Mouse (Mus musculus) intestine, postnatal 0 days (tissue): ENCODE results near the gene Il22ra1. TPM values are rescaled to one million over a fixed set of nuclear protein-coding genes. Genes with fewer than 3 reads are reported as not detected.

ENCODE experiments used
- ATAC-seq: fragments of 200-750 bp; cut with Nextera tagmentation; 2 replicates; pipeline ENCODE4 v1.8.0; 2017; ENCODE audit warnings: mild to moderate bottlenecking, moderate TSS enrichment, moderate library complexity
- H3K27ac ChIP-seq: fragments of 300-500 bp; sonication (generic); 2 replicates; pipeline ENCODE4 v1.5.1; 2014; ENCODE audit warnings: mild to moderate bottlenecking, low read depth, low read length, moderate library complexity
- H3K27me3 ChIP-seq: fragments of 300-500 bp; sonication (generic); replicated peaks from 2 replicates; pipeline ENCODE4 v1.6.1; 2014; ENCODE audit warnings: low read length, mixed read lengths; ENCODE audit not compliant: control insufficient read depth, insufficient read depth
- H3K36me3 ChIP-seq: fragments of 300-500 bp; sonication (generic); 2 replicates; pipeline ENCODE4 v1.6.1; 2014; ENCODE audit warnings: mild to moderate bottlenecking, moderate library complexity; ENCODE audit not compliant: control insufficient read depth, insufficient read depth
- H3K4me1 ChIP-seq: fragments of 300-500 bp; sonication (generic); replicated peaks from 2 replicates; pipeline ENCODE4 v1.6.1; 2014; ENCODE audit warnings: antibody characterized with exemption, low read length, mixed read lengths; ENCODE audit not compliant: control insufficient read depth, insufficient read depth
- H3K4me2 ChIP-seq: fragments of 300-500 bp; sonication (generic); replicated peaks from 2 replicates; pipeline ENCODE4 v1.6.1; 2014; ENCODE audit warnings: low read depth, mild to moderate bottlenecking, moderate library complexity
- H3K4me3 ChIP-seq: fragments of 300-500 bp; sonication (generic); 2 replicates; pipeline ENCODE4 v1.5.1; 2014; ENCODE audit warnings: low read depth, low read length
- H3K9ac ChIP-seq: fragments of 300-500 bp; sonication (generic); 2 replicates; pipeline ENCODE4 v1.6.1; 2014; ENCODE audit warnings: mild to moderate bottlenecking, low read depth, low read length
- H3K9me3 ChIP-seq: fragments of 300-500 bp; sonication (generic); 2 replicates; pipeline ENCODE4 v1.6.1; 2016; ENCODE audit warnings: mixed run types; ENCODE audit not compliant: control insufficient read depth
- CTCF ChIP-seq: sonication (generic); IDR thresholded peaks from 2 replicates; pipeline ENCODE4 v1.5.1; 2016; ENCODE audit warnings: low read depth, mild to moderate bottlenecking, control low read depth, antibody characterized with exemption, moderate library complexity
- WGBS: fragments of 180-500 bp; shearing (Covaris S2); extraction: QIAGEN DNeasy Blood & Tissue Kit; methylation state at CpG from one replicate; pipeline ENCODE4 v1.1.7; 2014; 5-methylcytosine and 5-hydroxymethylcytosine counted together
- polyA plus RNA-seq: library from polyadenylated mRNA; unstranded; fragments of >200 nt; fragmentation: Nextera tagmentation; extraction: Ambion mirVana; gene quantifications from 2 replicates; pipeline ENCODE4 v1.2.1, GENCODE M21; 2015

The Il22ra1 gene
- polyA plus RNA-seq, 1 experiment from 2014 or later = 7.7 TPM

GRCm38 (mm10) chr4:135722540-135723290, 5.3 kb upstream of the Il22ra1 start:
- H3K27ac ChIP-seq = no peak overlapping the region
- H3K27me3 ChIP-seq = no peaks in the 10 kb centered on the region
- H3K4me2 ChIP-seq = no peak overlapping the region
- TF ChIP-seq CTCF = peak; percentile 44
- H3K4me1 ChIP-seq = no peaks in the 10 kb centered on the region; the same call in 1 of the 2 replicates
- no peak overlapping the region for H3K4me3 ChIP-seq
- no peaks in the 10 kb centered on the region for H3K36me3 ChIP-seq
- no peak overlapping the region for H3K9ac ChIP-seq
- no peak for ATAC-seq
- 70% methylated on average over 17 of the region's 17 CpGs for WGBS
- H3K9me3 ChIP-seq = no peaks in the 10 kb centered on the region; the same call in 1 of the 2 replicates

GRCm38 (mm10) chr4:135726416-135726815, 1.6 kb upstream of the Il22ra1 start:
- Histone ChIP-seq H3K9ac (no peak overlapping the region), H3K36me3 (no peaks in the 10 kb centered on the region), H3K4me1 (no peaks in the 10 kb centered on the region; the same call in 1 of the 2 replicates), H3K4me2 (peak overlapping the region; percentile 74; the same call in 1 of the 2 replicates), H3K4me3 (no peak overlapping the region), H3K27me3 (no peaks in the 10 kb centered on the region), H3K9me3 (no peaks in the 10 kb centered on the region; the same call in 1 of the 2 replicates), H3K27ac (no peak overlapping the region)
- ATAC-seq = no peak
- 0 out of 2 replicates have a peak, but pooled peaks have one; percentile 9 for TF ChIP-seq CTCF
- 53% methylated on average over 11 of the region's 11 CpGs for WGBS

- Histone ChIP-seq H3K4me1 (no peaks in the 10 kb centered on the region; the same call in 1 of the 2 replicates), H3K9ac (peak overlapping the region; percentile 45), H3K4me2 (peak overlapping the region; percentile 74), H3K4me3 (peak overlapping the region; percentile 58), H3K27me3 (no peaks in the 10 kb centered on the region), H3K9me3 (no peaks in the 10 kb centered on the region), H3K27ac (peak overlapping the region; percentile 54; the same call in 1 of the 2 replicates), H3K36me3 (peaks cover 28% of the 10 kb centered on the region)
- TF ChIP-seq CTCF = no peak
- WGBS = 50% methylated on average over 9 of the region's 9 CpGs
- ATAC-seq = no peak
These were observed 2.2 kb downstream of the Il22ra1 start for GRCm38 (mm10) chr4:135730204-135730603.

- no peak for TF ChIP-seq CTCF
- peak overlapping the region; percentile 74 for H3K4me2 ChIP-seq
- no peaks in the 10 kb centered on the region; the same call in 1 of the 2 replicates for H3K4me1 ChIP-seq
- 66% methylated on average over 8 of the region's 8 CpGs for WGBS
- no peak overlapping the region for H3K27ac ChIP-seq
- no peak overlapping the region for H3K9ac ChIP-seq
- no peaks in the 10 kb centered on the region for H3K27me3 ChIP-seq
- H3K9me3 ChIP-seq = no peaks in the 10 kb centered on the region
- no peak for ATAC-seq
- peak overlapping the region; percentile 58; the same call in 1 of the 2 replicates for H3K4me3 ChIP-seq
- H3K36me3 ChIP-seq = peaks cover 33% of the 10 kb centered on the region
These were observed 3.0 kb downstream of the Il22ra1 start for GRCm38 (mm10) chr4:135730951-135731350.

GRCm38 (mm10) chr4:135733901-135734300, 5.9 kb downstream of the Il22ra1 start:
- peaks cover 46% of the 10 kb centered on the region for H3K36me3 ChIP-seq
- WGBS = 95% methylated on average over 14 of the region's 14 CpGs

GRCm38 (mm10) chr4:135736903-135737302, 8.9 kb downstream of the Il22ra1 start:
- no peak for TF ChIP-seq CTCF
- H3K4me1 ChIP-seq = peaks cover 3% of the 10 kb centered on the region; the same call in 1 of the 2 replicates
- no peak overlapping the region for H3K4me2 ChIP-seq
- no peaks in the 10 kb centered on the region for H3K27me3 ChIP-seq
- 43% methylated on average over 3 of the region's 3 CpGs for WGBS
- no peak overlapping the region for H3K4me3 ChIP-seq
- H3K9me3 ChIP-seq = no peaks in the 10 kb centered on the region
- no peak for ATAC-seq
- H3K9ac ChIP-seq = no peak overlapping the region
- H3K27ac ChIP-seq = no peak overlapping the region
- peaks cover 51% of the 10 kb centered on the region for H3K36me3 ChIP-seq

More at GRCm38 (mm10) chr4:135733901-135734300, 5.9 kb downstream of the Il22ra1 start:
- Histone ChIP-seq H3K27me3 (no peaks in the 10 kb centered on the region), H3K9me3 (no peaks in the 10 kb centered on the region), H3K4me2 (no peak overlapping the region), H3K4me1 (peaks cover 3% of the 10 kb centered on the region; the same call in 1 of the 2 replicates), H3K4me3 (no peak overlapping the region), H3K27ac (no peak overlapping the region), H3K9ac (no peak overlapping the region)
- ATAC-seq = no peak
- TF ChIP-seq CTCF = no peak
